Mouse (Mus musculus) layer of hippocampus, postnatal 14 days (tissue): ENCODE measurements around the gene Slc25a42. TPM values are rescaled to one million over a fixed set of nuclear protein-coding genes. Genes with fewer than 3 reads are reported as not detected.

Experiments used
- DNase-seq, 2 experiments: peaks; one replicate each; pipeline ENCODE4 v3.0.0; 2021 to 2022; ENCODE audit warnings: low spot score in 2 of 2, mixed read lengths in 1 of 2
- long read RNA-seq, 2 experiments: library from polyadenylated mRNA; stranded (forward); transcript quantifications; one replicate each; pipeline ENCODE4 v2.0.0; 2021
- total RNA-seq, 2 experiments: library from RNA; stranded (reverse); gene quantifications; 2 replicates each; pipeline ENCODE4 v1.2.3; 2021

The Slc25a42 gene
- total RNA-seq, result 10 to 100 TPM; 34.0 to 36.2 TPM
- long read RNA-seq, experiment 1, partial matches to known transcripts, result 2 of 6 reads
- long read RNA-seq, experiment 1, other reads (novel, unspliced or antisense), result 0 of 6 reads
- long read RNA-seq, experiment 2, partial matches to known transcripts, result 1 of 5 reads
- long read RNA-seq, experiment 2, other reads (novel, unspliced or antisense), result 1 of 5 reads

- peak; percentile 97 to 99 for DNase-seq
Measured at GRCm38 (mm10) chr8:70212112-70213055, at the start of gene Slc25a42. Gene Slc25a42 (minus strand): TSS chr8:70212305.

GRCm38 (mm10) chr8:70259043-70259442 lies 46.9 kb upstream of the Slc25a42 start:
- no peak for DNase-seq

GRCm38 (mm10) chr8:70258600-70258999 lies 46.5 kb upstream of the Slc25a42 start:
- DNase-seq, result no peak

GRCm38 (mm10) chr8:70257456-70257855 lies 45.4 kb upstream of the Slc25a42 start:
- no peak for DNase-seq

GRCm38 (mm10) chr8:70254628-70255027 lies 42.5 kb upstream of the Slc25a42 start:
- DNase-seq, result no peak

- DNase-seq, result no peak
Measured at GRCm38 (mm10) chr8:70247841-70248240, 35.7 kb upstream of the Slc25a42 start.

GRCm38 (mm10) chr8:70246622-70247021 lies 34.5 kb upstream of the Slc25a42 start:
- DNase-seq, result no peak

GRCm38 (mm10) chr8:70240642-70241041 lies 28.5 kb upstream of the Slc25a42 start:
- DNase-seq, result no peak

GRCm38 (mm10) chr8:70237842-70238241 lies 25.7 kb upstream of the Slc25a42 start:
- no peak for DNase-seq

- DNase-seq, result no peak
Measured at GRCm38 (mm10) chr8:70234781-70235128, 22.6 kb upstream of the Slc25a42 start.

- DNase-seq, result peak; percentile 97 to 98
Measured at GRCm38 (mm10) chr8:70234080-70234780, 22.1 kb upstream of the Slc25a42 start, which contains the start of the genes Sugp2 and Armc6. Gene Sugp2 (plus strand): TSS chr8:70234226. Gene Armc6 (minus strand): TSS chr8:70234466.

- DNase-seq, result no peak
Measured at GRCm38 (mm10) chr8:70233606-70234005, 21.5 kb upstream of the Slc25a42 start.

- DNase-seq, result no peak
Measured at GRCm38 (mm10) chr8:70230837-70231236, 18.7 kb upstream of the Slc25a42 start.

- DNase-seq, result no peak
Measured at GRCm38 (mm10) chr8:70227997-70228396, 15.9 kb upstream of the Slc25a42 start.

- DNase-seq, result no peak
Measured at GRCm38 (mm10) chr8:70223341-70223740, 11.2 kb upstream of the Slc25a42 start.

- DNase-seq, result no peak
Measured at GRCm38 (mm10) chr8:70222041-70222440, 9.9 kb upstream of the Slc25a42 start.

- DNase-seq, result no peak
Measured at GRCm38 (mm10) chr8:70220911-70221310, 8.8 kb upstream of the Slc25a42 start.

- no peak for DNase-seq
Measured at GRCm38 (mm10) chr8:70220236-70220840, 8.2 kb upstream of the Slc25a42 start.

- DNase-seq, result no peak
Measured at GRCm38 (mm10) chr8:70219107-70219684, 7.1 kb upstream of the Slc25a42 start.

GRCm38 (mm10) chr8:70217441-70217840 lies 5.3 kb upstream of the Slc25a42 start:
- DNase-seq, result no peak

- peak; percentile 80 to 91 for DNase-seq
Measured at GRCm38 (mm10) chr8:70216566-70216965, 4.5 kb upstream of the Slc25a42 start.
